Mouse (Mus musculus) layer of hippocampus, adult 9-10 months (tissue): ENCODE results near the gene Trip10.

Source experiments
- DNase-seq: peaks from one replicate; pipeline ENCODE4 v3.0.0; 2022; ENCODE audit warnings: low spot score

The Trip10 gene

GRCm38 (mm10) chr17:57234254-57234928, 14.9 kb upstream of the Trip10 start:
- no peak for DNase-seq

GRCm38 (mm10) chr17:57235803-57236202, 13.5 kb upstream of the Trip10 start:
- no peak for DNase-seq

- no peak for DNase-seq
Observed at GRCm38 (mm10) chr17:57237181-57237580, 12.1 kb upstream of the Trip10 start.

GRCm38 (mm10) chr17:57243650-57244370, 5.4 kb upstream of the Trip10 start:
- no peak for DNase-seq

- no peak for DNase-seq
Observed at GRCm38 (mm10) chr17:57245311-57245929, 3.8 kb upstream of the Trip10 start.

GRCm38 (mm10) chr17:57246663-57247392, 2.4 kb upstream of the Trip10 start:
- no peak for DNase-seq

GRCm38 (mm10) chr17:57247393-57248200, 1.7 kb upstream of the Trip10 start:
- peak; percentile 97 for DNase-seq

GRCm38 (mm10) chr17:57248201-57248699, 1.0 kb upstream of the Trip10 start, which contains the start of gene Gpr108:
Gpr108 (minus strand) TSS chr17:57248446.
- DNase-seq, result peak; percentile 75

GRCm38 (mm10) chr17:57248771-57249170, 484 bp upstream of the Trip10 start:
- DNase-seq, result no peak

- DNase-seq, result no peak
Observed at GRCm38 (mm10) chr17:57250461-57251160, 1.4 kb downstream of the Trip10 start.

- DNase-seq, result no peak
Observed at GRCm38 (mm10) chr17:57251431-57251830, 2.2 kb downstream of the Trip10 start.

GRCm38 (mm10) chr17:57253306-57253705, 4.1 kb downstream of the Trip10 start:
- DNase-seq, result no peak

GRCm38 (mm10) chr17:57255354-57255753, 6.1 kb downstream of the Trip10 start:
- no peak for DNase-seq

GRCm38 (mm10) chr17:57256921-57257485, 7.7 kb downstream of the Trip10 start:
- no peak for DNase-seq

GRCm38 (mm10) chr17:57258191-57258590, 8.9 kb downstream of the Trip10 start:
- DNase-seq, result no peak

GRCm38 (mm10) chr17:57259742-57260141, 10.5 kb downstream of the Trip10 start:
- DNase-seq, result no peak

- no peak for DNase-seq
Observed at GRCm38 (mm10) chr17:57260351-57260750, 11.1 kb downstream of the Trip10 start.

- no peak for DNase-seq
Observed at GRCm38 (mm10) chr17:57261286-57261685, 12.0 kb downstream of the Trip10 start.

- no peak for DNase-seq
Observed at GRCm38 (mm10) chr17:57261796-57262195, 12.5 kb downstream of the Trip10 start.

- no peak for DNase-seq
Observed at GRCm38 (mm10) chr17:57262901-57263550, 13.8 kb downstream of the Trip10 start.
